Mouse (Mus musculus) intestine, embryonic 16.5 days (tissue): ENCODE measurements around the gene Exosc8. TPM values are rescaled to one million over a fixed set of nuclear protein-coding genes. Genes with fewer than 3 reads are reported as not detected.
A peak's percentile ranks its signal among the peaks of the same experiment; 100 is the strongest.
"Not testable (repeated sequence)": the region's sequence is repeated elsewhere in the genome, so short reads cannot be mapped to it uniquely, and the experiment has no call there.

Experiments
- ATAC-seq: fragments of 200-750 bp; cut with Nextera tagmentation; 2 replicates; pipeline ENCODE4 v1.8.0; 2017; ENCODE audit warnings: moderate TSS enrichment, moderate library complexity
- H3K27ac ChIP-seq: fragments of 300-500 bp; sonication (generic); 2 replicates; pipeline ENCODE4 v1.5.1; 2014; ENCODE audit warnings: mild to moderate bottlenecking, low read length
- H3K27me3 ChIP-seq: fragments of 300-500 bp; sonication (generic); replicated peaks from 2 replicates; pipeline ENCODE4 v1.6.1; 2014; ENCODE audit warnings: low read length, control low read depth, mixed read lengths; ENCODE audit not compliant: control insufficient read depth, insufficient read depth
- H3K36me3 ChIP-seq: fragments of 300-500 bp; sonication (generic); 2 replicates; pipeline ENCODE4 v1.6.1; 2014; ENCODE audit warnings: low read length, control low read depth; ENCODE audit not compliant: control insufficient read depth, insufficient read depth
- H3K4me1 ChIP-seq: fragments of 300-500 bp; sonication (generic); 2 replicates; pipeline ENCODE4 v1.6.1; 2014; ENCODE audit warnings: low read length, control low read depth, mixed read lengths; ENCODE audit not compliant: control insufficient read depth, insufficient read depth
- H3K4me2 ChIP-seq: fragments of 300-500 bp; sonication (generic); 2 replicates; pipeline ENCODE4 v1.6.1; 2014; ENCODE audit warnings: low read depth, low read length, control low read depth
- H3K4me3 ChIP-seq: fragments of 300-500 bp; sonication (generic); 2 replicates; pipeline ENCODE4 v1.5.1; 2014; ENCODE audit warnings: mild to moderate bottlenecking, low read length
- H3K9ac ChIP-seq: fragments of 300-500 bp; sonication (generic); 2 replicates; pipeline ENCODE4 v1.6.1; 2014; ENCODE audit warnings: low read depth, low read length
- H3K9me3 ChIP-seq: fragments of 300-500 bp; sonication (generic); 2 replicates; pipeline ENCODE4 v1.6.1; 2016; ENCODE audit warnings: low read length, control low read depth; ENCODE audit not compliant: control insufficient read depth
- WGBS: fragments of 180-500 bp; shearing (Covaris S2); extraction: QIAGEN DNeasy Blood & Tissue Kit; methylation state at CpG from one replicate; pipeline ENCODE4 v1.1.7; 2014; 5-methylcytosine and 5-hydroxymethylcytosine counted together
- polyA plus RNA-seq: library from polyadenylated mRNA; unstranded; fragments of >200 nt; fragmentation: Nextera tagmentation; extraction: Ambion mirVana; gene quantifications from 2 replicates; pipeline ENCODE4 v1.2.1, GENCODE M21; 2015

Exosc8 gene
- 84.2 and 91.4 TPM in 2 replicates for polyA plus RNA-seq

- Histone ChIP-seq H3K9ac (peak within 1 kb of the TSS; percentile 97), H3K9me3 (no peaks in the 10 kb centered on the region), H3K27ac (peak within 1 kb of the TSS; percentile 100), H3K4me1 (peaks cover 3% of the 10 kb centered on the region; the same call in 1 of the 2 replicates), H3K36me3 (peaks cover 5% of the 10 kb centered on the region; the same call in 1 of the 2 replicates), H3K4me3 (peak within 1 kb of the TSS; percentile 92), H3K4me2 (peak within 1 kb of the TSS; percentile 86), H3K27me3 (no peaks in the 10 kb centered on the region)
- WGBS: under 1% methylated on average over 50 of the region's 65 CpGs
- peak; percentile 94 for ATAC-seq
Measured at GRCm38 (mm10) chr3:54735247-54736046, at the start of gene Exosc8, which contains the start of gene Alg5. Gene Exosc8 (minus strand): TSS chr3:54735393. Gene Alg5 (plus strand): TSS chr3:54735539.

GRCm38 (mm10) chr3:54775989-54776631 is 40.9 kb upstream of the Exosc8 start:
- no peak overlapping the region for H3K4me3 ChIP-seq
- no peak overlapping the region for H3K27ac ChIP-seq
- ATAC-seq: no peak

DNA sequence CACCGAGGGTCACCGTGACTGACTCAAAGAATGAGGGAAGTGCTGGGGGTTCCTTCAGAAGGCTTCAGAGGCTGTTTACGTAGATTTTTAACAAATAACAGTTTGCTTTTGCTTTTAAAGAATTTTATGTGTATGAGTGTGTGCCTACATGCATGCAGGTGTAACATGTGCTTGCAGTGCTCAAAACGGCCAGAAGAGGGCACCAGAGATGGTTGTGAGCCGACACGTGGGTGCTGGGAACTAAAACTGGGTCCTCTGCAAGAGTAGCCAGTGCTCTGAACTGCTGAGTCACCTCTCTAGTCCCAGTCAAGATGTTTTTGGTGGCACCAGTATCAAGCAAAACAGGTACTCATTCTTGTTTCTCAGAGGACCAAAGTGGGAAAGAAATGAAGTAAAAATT is 38.4 kb upstream of the Exosc8 start:
- Histone ChIP-seq H3K4me3 (no peak overlapping the region), H3K9me3 (no peaks in the 10 kb centered on the region), H3K4me2 (no peak overlapping the region), H3K27me3 (no peaks in the 10 kb centered on the region), H3K4me1 (peaks cover 4% of the 10 kb centered on the region; the same call in 1 of the 2 replicates), H3K36me3 (no peaks in the 10 kb centered on the region), H3K9ac (no peak overlapping the region), H3K27ac (no peak overlapping the region)
- 85% methylated on average over 6 of the region's 6 CpGs for WGBS
- no peak for ATAC-seq

More at GRCm38 (mm10) chr3:54775989-54776631, 40.9 kb upstream of the Exosc8 start:
- no peak overlapping the region for H3K4me2 ChIP-seq
- H3K27me3 ChIP-seq: no peaks in the 10 kb centered on the region
- H3K4me1 ChIP-seq: peaks cover 4% of the 10 kb centered on the region; the same call in 1 of the 2 replicates
- H3K9me3 ChIP-seq: no peaks in the 10 kb centered on the region
- WGBS: 70% methylated on average over 7 of the region's 7 CpGs
- no peak overlapping the region for H3K9ac ChIP-seq
- no peaks in the 10 kb centered on the region for H3K36me3 ChIP-seq

- Histone ChIP-seq H3K9me3 (no peaks in the 10 kb centered on the region), H3K36me3 (no peaks in the 10 kb centered on the region), H3K4me3 (no peak overlapping the region), H3K9ac (no peak overlapping the region), H3K27ac (no peak overlapping the region), H3K4me1 (no peaks in the 10 kb centered on the region), H3K27me3 (no peaks in the 10 kb centered on the region), H3K4me2 (no peak overlapping the region)
- WGBS: 63% methylated on average over 17 of the region's 17 CpGs
- ATAC-seq: no peak
Measured at GRCm38 (mm10) chr3:54769349-54770275, 34.4 kb upstream of the Exosc8 start.

GRCm38 (mm10) chr3:54768592-54768991 is 33.4 kb upstream of the Exosc8 start:
- no peak overlapping the region for H3K4me3 ChIP-seq
- no peaks in the 10 kb centered on the region for H3K9me3 ChIP-seq
- peaks cover 5% of the 10 kb centered on the region; the same call in 1 of the 2 replicates for H3K4me1 ChIP-seq
- WGBS: 80% methylated on average over 8 of the region's 8 CpGs
- H3K36me3 ChIP-seq: no peaks in the 10 kb centered on the region
- H3K9ac ChIP-seq: no peak overlapping the region
- H3K27me3 ChIP-seq: no peaks in the 10 kb centered on the region
- no peak overlapping the region for H3K4me2 ChIP-seq
- no peak overlapping the region for H3K27ac ChIP-seq
- ATAC-seq: no peak

DNA sequence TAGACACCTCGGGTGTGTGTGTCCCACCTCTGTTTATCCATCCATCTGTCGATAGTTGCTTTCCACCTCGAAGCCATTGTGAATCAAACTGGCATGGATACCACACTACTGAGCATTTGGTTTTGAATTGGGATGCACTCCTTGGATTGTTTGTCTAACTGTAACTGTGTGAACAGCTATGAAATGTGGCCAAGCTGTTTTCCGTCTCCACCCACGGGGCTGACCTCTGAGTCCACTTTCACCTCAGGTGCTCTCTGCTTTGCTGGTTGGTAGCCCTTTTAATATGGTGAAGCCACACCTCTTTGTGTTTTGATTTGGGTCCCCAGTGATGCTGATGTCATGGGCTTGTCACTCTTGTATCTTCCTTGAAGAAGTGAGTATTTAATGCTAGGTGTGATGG is 31.6 kb upstream of the Exosc8 start:
- Histone ChIP-seq H3K4me1 (peaks cover 5% of the 10 kb centered on the region; the same call in 1 of the 2 replicates), H3K4me2 (no peak overlapping the region), H3K9ac (no peak overlapping the region), H3K36me3 (no peaks in the 10 kb centered on the region), H3K4me3 (no peak overlapping the region), H3K9me3 (no peaks in the 10 kb centered on the region), H3K27ac (peak overlapping the region; percentile 23; the same call in 1 of the 2 replicates), H3K27me3 (no peaks in the 10 kb centered on the region)
- 69% methylated on average over 5 of the region's 5 CpGs for WGBS
- no peak for ATAC-seq

DNA sequence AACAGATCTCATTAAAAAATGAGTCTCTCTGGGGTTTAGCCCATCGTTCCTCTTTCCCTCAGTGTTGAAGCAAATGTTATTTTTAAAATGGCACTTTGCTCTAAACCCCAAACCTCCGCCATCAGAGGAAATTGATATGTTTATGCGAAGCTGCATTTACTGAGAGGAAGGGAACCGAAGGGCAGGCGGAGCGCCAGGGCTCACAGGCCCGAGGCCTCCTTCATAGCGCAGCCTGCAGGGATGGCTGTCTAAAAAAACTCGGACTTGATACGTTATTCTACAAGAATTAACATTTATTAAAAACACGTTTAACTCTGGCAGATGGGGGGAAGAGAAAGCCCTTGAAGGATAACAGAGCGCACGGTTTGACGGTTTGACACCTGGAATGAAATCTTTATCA is 30.8 kb upstream of the Exosc8 start:
- Histone ChIP-seq H3K4me3 (no peak overlapping the region), H3K27ac (0 out of 2 replicates have a peak overlapping the region, but pooled peaks have one; percentile 3), H3K27me3 (no peaks in the 10 kb centered on the region), H3K9ac (no peak overlapping the region), H3K4me1 (peaks cover 6% of the 10 kb centered on the region), H3K36me3 (no peaks in the 10 kb centered on the region), H3K4me2 (no peak overlapping the region), H3K9me3 (no peaks in the 10 kb centered on the region)
- 45% methylated on average over 14 of the region's 14 CpGs for WGBS
- ATAC-seq: peak; percentile 64

DNA sequence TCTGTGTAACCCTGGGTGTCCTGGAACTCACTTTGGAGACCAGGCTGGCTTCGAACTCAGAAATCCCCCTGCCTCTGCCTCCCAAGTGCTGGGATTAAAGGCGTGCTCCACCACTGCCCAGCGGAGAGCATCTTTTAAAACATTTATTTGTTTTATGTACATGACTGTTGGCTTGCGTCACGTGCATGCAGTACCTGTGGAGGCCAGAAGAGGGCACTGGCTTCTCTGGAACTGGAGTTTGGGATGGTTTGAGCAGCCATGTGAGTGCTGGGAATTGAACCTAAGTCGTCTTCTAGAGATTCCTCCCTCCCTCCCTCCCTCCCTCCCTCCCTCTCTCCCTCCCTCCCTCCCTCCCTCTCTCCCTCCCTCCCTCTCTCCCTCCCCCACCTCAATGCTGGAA is 30.3 kb upstream of the Exosc8 start:
- 89% methylated on average over 6 of the region's 6 CpGs for WGBS
- not testable (repeated sequence) for H3K9ac ChIP-seq, ATAC-seq, H3K27ac ChIP-seq, H3K27me3 ChIP-seq, H3K4me3 ChIP-seq, H3K36me3 ChIP-seq, H3K4me2 ChIP-seq, H3K9me3 ChIP-seq
- peaks cover 10% of the 10 kb centered on the region for H3K4me1 ChIP-seq
